Mouse (Mus musculus): ENCODE data around the gene Depdc1b.

Gene Depdc1b

GRCm38 (mm10) chr13:108448348-108448931, 132.3 kb downstream of the Depdc1b start:
- no peak for DNase-seq (ENCODE audit: low spot score in 2 of 2)

- DNase-seq (ENCODE audit: low spot score in 2 of 2): no peak
Measured at GRCm38 (mm10) chr13:108449116-108450097, 133.3 kb downstream of the Depdc1b start, which contains the start of gene Pde4d. Gene Pde4d, plus strand, starts transcription at chr13:108449948.

GRCm38 (mm10) chr13:108451122-108451521, 135.0 kb downstream of the Depdc1b start:
- DNase-seq (ENCODE audit: low spot score in 2 of 2): no peak

GRCm38 (mm10) chr13:108453064-108453919, 137.2 kb downstream of the Depdc1b start:
- DNase-seq (ENCODE audit: low spot score in 2 of 2): no peak

Measured in cerebellum, postnatal 4 days (tissue).